Mouse (Mus musculus) MEL (cell line): ENCODE measurements around the gene Uqcc1. TPM values are rescaled to one million over a fixed set of nuclear protein-coding genes. Genes with fewer than 3 reads are reported as not detected.
A peak's percentile ranks its signal among the peaks of the same experiment; 100 is the strongest.

Experiments
- DNase-seq: peaks from one replicate; pipeline ENCODE4 v3.0.0; 2011; ENCODE audit warnings: low read depth, low spot score
- H3K27ac ChIP-seq: 2 replicates; pipeline ENCODE4 v1.5.1; 2012; ENCODE audit warnings: low read depth, mild to moderate bottlenecking, control low read depth, low read length, moderate library complexity; ENCODE audit not compliant: control insufficient read depth
- H3K27me3 ChIP-seq, 2 experiments: fragments of 150-350 bp in 1 of 2; sonication (generic) in 1 of 2; 2 replicates each; pipeline ENCODE4 v1.6.1; 2012; ENCODE audit warnings: low read length in 2 of 2, mild to moderate bottlenecking in 2 of 2, improper control_type of control experiment in 1 of 2, moderate library complexity in 1 of 2; ENCODE audit not compliant: insufficient read depth in 2 of 2, control insufficient read depth in 1 of 2
- H3K36me3 ChIP-seq, 2 experiments: 2 replicates each; pipeline ENCODE4 v1.6.1; 2012 to 2014; ENCODE audit warnings: low read length in 2 of 2, improper control_type of control experiment in 1 of 2, inconsistent platforms in 1 of 2, mild to moderate bottlenecking in 1 of 2; ENCODE audit not compliant: insufficient read depth in 2 of 2, control insufficient read depth in 1 of 2
- H3K4me1 ChIP-seq, 2 experiments: fragments of 150-350 bp in 1 of 2; sonication (generic) in 1 of 2; 2 replicates each; pipeline ENCODE4 v1.6.1; 2012; ENCODE audit warnings: low read length in 2 of 2, improper control_type of control experiment in 1 of 2, mild to moderate bottlenecking in 1 of 2; ENCODE audit not compliant: insufficient read depth in 2 of 2, control insufficient read depth in 1 of 2
- H3K4me3 ChIP-seq, 2 experiments: fragments of 150-350 bp in 1 of 2; sonication (generic) in 1 of 2; 2 replicates each; pipeline ENCODE4 v1.5.1; 2012; ENCODE audit warnings: low read depth in 2 of 2, low read length in 2 of 2, mild to moderate bottlenecking in 2 of 2, moderate library complexity in 2 of 2, control low read depth in 1 of 2, improper control_type of control experiment in 1 of 2; ENCODE audit not compliant: control insufficient read depth in 1 of 2, insufficient read depth in 1 of 2
- H3K79me2 ChIP-seq: 2 replicates; pipeline ENCODE4 v1.6.1; 2012; ENCODE audit warnings: mild to moderate bottlenecking, low read length, moderate library complexity; ENCODE audit not compliant: control insufficient read depth, poor library complexity, insufficient read depth
- H3K9ac ChIP-seq: 2 replicates; pipeline ENCODE4 v1.6.1; 2012; ENCODE audit warnings: low read depth, mild to moderate bottlenecking, control low read depth, low read length, moderate library complexity; ENCODE audit not compliant: control insufficient read depth, poor library complexity, severe bottlenecking
- H3K9me3 ChIP-seq: fragments of 150-350 bp; sonication (generic); replicated peaks from 2 replicates; pipeline ENCODE4 v1.6.1; 2012; ENCODE audit warnings: mild to moderate bottlenecking, low read length, improper control_type of control experiment, moderate library complexity; ENCODE audit not compliant: insufficient read depth
- BHLHE40 ChIP-seq: IDR thresholded peaks from 2 replicates; pipeline ENCODE4 v1.6.1; 2012; ENCODE audit warnings: low read depth, mild to moderate bottlenecking, inconsistent platforms, low read length, improper control_type of control experiment, borderline replicate concordance
- CHD1 ChIP-seq: IDR thresholded peaks from 2 replicates; pipeline ENCODE4 v1.6.1; 2012; ENCODE audit warnings: low read depth, mild to moderate bottlenecking, inconsistent platforms, low read length, improper control_type of control experiment
- CTCF ChIP-seq, 3 experiments: IDR thresholded peaks in 2 of 3; conservative IDR thresholded peaks in 1 of 3; 2 replicates each; pipeline ENCODE4 v1.5.1; 2011 to 2012; ENCODE audit warnings: low read length in 3 of 3, low read depth in 2 of 3, mild to moderate bottlenecking in 2 of 3, improper control_type of control experiment in 1 of 3, inconsistent platforms in 1 of 3, mixed read lengths in 1 of 3, moderate library complexity in 1 of 3; ENCODE audit not compliant: control insufficient read depth in 1 of 3, insufficient read depth in 1 of 3, poor library complexity in 1 of 3, severe bottlenecking in 1 of 3
- ELF1 ChIP-seq: IDR thresholded peaks from 2 replicates; pipeline ENCODE4 v1.6.1; 2014; ENCODE audit warnings: low read depth, mild to moderate bottlenecking, inconsistent platforms, low read length, improper control_type of control experiment, moderate library complexity
- EP300 ChIP-seq, 2 experiments: IDR thresholded peaks; 2 replicates each; pipeline ENCODE4 v1.6.1; 2011; ENCODE audit warnings: improper control_type of control experiment in 2 of 2, low read length in 2 of 2, low read depth in 1 of 2, mild to moderate bottlenecking in 1 of 2
- HCFC1 ChIP-seq: IDR thresholded peaks from 2 replicates; pipeline ENCODE4 v1.6.1; 2012; ENCODE audit warnings: low read depth, mild to moderate bottlenecking, inconsistent platforms, low read length, improper control_type of control experiment, moderate library complexity
- JUND ChIP-seq: IDR thresholded peaks from 2 replicates; pipeline ENCODE4 v1.6.1; 2011; ENCODE audit warnings: low read depth, mild to moderate bottlenecking, improper control_type of control experiment, low read length
- MAX ChIP-seq: IDR thresholded peaks from 2 replicates; pipeline ENCODE4 v1.6.1; 2011; ENCODE audit warnings: low read length, improper control_type of control experiment
- MYB ChIP-seq: IDR thresholded peaks from 2 replicates; pipeline ENCODE4 v1.6.1; 2011; ENCODE audit warnings: mild to moderate bottlenecking, low read depth, low read length, improper control_type of control experiment
- POLR2A ChIP-seq, 2 experiments: IDR thresholded peaks; 2 replicates each; pipeline ENCODE4 v1.6.1; 2011 to 2012; ENCODE audit warnings: low read length in 2 of 2, mild to moderate bottlenecking in 2 of 2, control low read depth in 1 of 2, improper control_type of control experiment in 1 of 2, low read depth in 1 of 2, moderate library complexity in 1 of 2; ENCODE audit not compliant: control insufficient read depth in 1 of 2, insufficient read depth in 1 of 2, poor library complexity in 1 of 2
- POLR2AphosphoS5 ChIP-seq: IDR thresholded peaks from 2 replicates; pipeline ENCODE4 v1.6.1; 2012; ENCODE audit warnings: low read depth, borderline replicate concordance, mild to moderate bottlenecking, inconsistent platforms, low read length, moderate library complexity, mixed read lengths
- RAD21 ChIP-seq: IDR thresholded peaks from 2 replicates; pipeline ENCODE4 v1.6.1; 2011; ENCODE audit warnings: mild to moderate bottlenecking, low read depth, low read length, improper control_type of control experiment
- SIN3A ChIP-seq: IDR thresholded peaks from 2 replicates; pipeline ENCODE4 v1.6.1; 2012; ENCODE audit warnings: low read length, improper control_type of control experiment, inconsistent platforms
- SMC3 ChIP-seq: IDR thresholded peaks from 2 replicates; pipeline ENCODE4 v1.6.1; 2011; ENCODE audit warnings: low read depth, low read length, improper control_type of control experiment
- TAL1 ChIP-seq: IDR thresholded peaks from 2 replicates; pipeline ENCODE4 v1.6.1; 2012; ENCODE audit warnings: mild to moderate bottlenecking, inconsistent platforms, low read length, moderate library complexity, mixed read lengths
- UBTF ChIP-seq: IDR thresholded peaks from 2 replicates; pipeline ENCODE4 v1.6.1; 2012; ENCODE audit warnings: low read depth, mild to moderate bottlenecking, inconsistent platforms, low read length, improper control_type of control experiment, moderate library complexity, borderline replicate concordance; ENCODE audit not compliant: insufficient read depth
- USF1 ChIP-seq: IDR thresholded peaks from 2 replicates; pipeline ENCODE4 v1.6.1; 2014; ENCODE audit warnings: low read depth, mild to moderate bottlenecking, inconsistent platforms, low read length, improper control_type of control experiment, moderate library complexity
- USF2 ChIP-seq, 2 experiments: IDR thresholded peaks; 2 replicates each; pipeline ENCODE4 v1.6.1; 2011 to 2012; ENCODE audit warnings: improper control_type of control experiment in 2 of 2, low read length in 2 of 2, borderline replicate concordance in 1 of 2, inconsistent platforms in 1 of 2, low read depth in 1 of 2, mild to moderate bottlenecking in 1 of 2; ENCODE audit not compliant: insufficient read depth in 1 of 2
- ZC3H11A ChIP-seq: IDR thresholded peaks from 2 replicates; pipeline ENCODE4 v1.6.1; 2012; ENCODE audit warnings: low read depth, mild to moderate bottlenecking, inconsistent platforms, low read length, improper control_type of control experiment
- ZNF384 ChIP-seq: IDR thresholded peaks from 2 replicates; pipeline ENCODE4 v1.6.1; 2012; ENCODE audit warnings: low read depth, mild to moderate bottlenecking, inconsistent platforms, low read length, improper control_type of control experiment
- polyA plus RNA-seq, 2 experiments: library from polyadenylated mRNA; stranded (reverse) in 1 of 2; unstranded in 1 of 2; fragments of >175 nt in 1 of 2; fragments of >200 nt in 1 of 2; gene quantifications; 2 replicates each; pipeline versions ENCODE4 v1.2.1 to v1.2.4; 2012; ENCODE audit warnings: low replicate concordance in 2 of 2, low read depth in 1 of 2; ENCODE audit not compliant: insufficient read length in 2 of 2, insufficient read depth in 1 of 2, missing spikeins in 1 of 2
- total RNA-seq: library from RNA; depleted of rRNA; stranded (reverse); fragments of 300-350 nt; gene quantifications from 2 replicates; pipeline ENCODE4 v1.2.3, GENCODE M21; 2012

Gene Uqcc1
- total and polyA plus RNA-seq, 3 experiments, result 61.0 to 83.1 TPM; not detected in 1

DNA sequence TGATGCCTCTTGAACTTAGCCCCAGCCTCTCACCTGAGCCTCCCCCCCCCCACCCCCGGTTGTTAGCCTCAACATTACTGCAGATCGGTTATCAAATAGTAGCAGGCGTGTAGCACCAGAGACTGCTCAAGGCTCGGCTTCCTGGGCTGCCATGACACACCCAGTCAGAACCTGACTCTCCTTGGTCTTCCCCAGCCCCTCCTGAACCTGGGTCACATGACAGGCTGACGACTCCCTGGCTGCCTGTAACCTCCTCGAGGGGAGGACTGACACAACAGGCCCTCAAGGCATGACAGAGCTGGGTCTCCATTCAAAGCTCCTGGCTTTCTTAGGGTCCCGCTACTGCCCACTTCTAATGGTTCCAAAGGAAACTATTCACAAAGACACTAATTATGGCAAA is 80.6 kb downstream of the Uqcc1 start:
- Histone ChIP-seq H3K79me2 (no peaks in the 10 kb centered on the region), H3K27me3 (no peaks in the 10 kb centered on the region), H3K4me1 (no peaks in the 10 kb centered on the region), H3K36me3 (peaks cover 0 to 6% of the 10 kb centered on the region in 2 experiments; a peak in 2 of 4 replicates), H3K4me3 (no peak overlapping the region), H3K9ac (no peak overlapping the region), H3K27ac (no peak overlapping the region), H3K9me3 (no peaks in the 10 kb centered on the region)
- TF ChIP-seq EP300 (IDR thresholded peaks at IDR 0.05; ENCODE audit: low read depth in 1 of 2, low read length in 2 of 2) (no peak), USF1 (peak; percentile 45; the same call in 1 of the 2 replicates)
- DNase-seq, result peak; percentile 22

DNA sequence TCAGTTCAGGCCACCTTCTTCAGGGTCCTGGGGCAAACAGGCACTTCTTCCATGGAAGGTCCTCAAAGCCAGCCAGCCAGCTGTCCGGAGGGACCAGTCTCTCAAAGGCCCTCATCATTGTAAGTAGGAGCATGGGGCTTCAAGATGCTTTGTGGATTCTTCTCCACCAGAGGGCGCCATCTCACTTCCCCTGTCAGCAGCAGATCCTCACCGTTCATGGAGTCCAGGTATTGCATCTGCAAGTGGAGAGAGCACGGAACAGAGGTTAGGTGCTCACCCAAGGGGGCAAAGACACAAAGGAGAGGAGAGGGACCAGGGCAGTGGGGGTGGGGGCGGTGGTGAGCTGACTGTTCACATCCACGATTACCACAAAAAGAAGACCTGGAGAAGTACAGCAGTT is 81.8 kb downstream of the Uqcc1 start:
- Histone ChIP-seq H3K79me2 (no peaks in the 10 kb centered on the region), H3K9me3 (no peaks in the 10 kb centered on the region), H3K27me3 (no peaks in the 10 kb centered on the region), H3K9ac (no peak overlapping the region), H3K27ac (no peak overlapping the region), H3K4me3 (no peak overlapping the region), H3K4me1 (no peaks in the 10 kb centered on the region)
- TF ChIP-seq BHLHE40 (0 out of 2 replicates have a peak, but pooled peaks have one; percentile 21), ZC3H11A (peak; percentile 70), TAL1 (no peak), USF2 (IDR thresholded peaks at IDR 0.05; ENCODE audit: borderline replicate concordance in 1 of 2, insufficient read depth in 1 of 2, low read depth in 1 of 2, low read length in 2 of 2) (no peak), CTCF (IDR thresholded peaks at IDR 0.05 in 2 of 3, conservative IDR thresholded peaks at IDR 0.05 in 1 of 3; ENCODE audit: control insufficient read depth in 1 of 3, insufficient read depth in 1 of 3, low read depth in 2 of 3, low read length in 3 of 3, poor library complexity in 1 of 3, severe bottlenecking in 1 of 3) (peak; percentile 87 to 89 (median 88)), CHD1 (no peak), SIN3A (peak; percentile 38; the same call in 1 of the 2 replicates), SMC3 (peak; percentile 87), ZNF384 (no peak), UBTF (no peak), HCFC1 (no peak), RAD21 (peak; percentile 76)
- TF ChIP-seq, all 39 proteins: peak for 6
- peaks cover 0 to 6% of the 10 kb centered on the region in 2 experiments; a peak in 2 of 4 replicates for H3K36me3 ChIP-seq
- DNase-seq, result peak; percentile 85

DNA sequence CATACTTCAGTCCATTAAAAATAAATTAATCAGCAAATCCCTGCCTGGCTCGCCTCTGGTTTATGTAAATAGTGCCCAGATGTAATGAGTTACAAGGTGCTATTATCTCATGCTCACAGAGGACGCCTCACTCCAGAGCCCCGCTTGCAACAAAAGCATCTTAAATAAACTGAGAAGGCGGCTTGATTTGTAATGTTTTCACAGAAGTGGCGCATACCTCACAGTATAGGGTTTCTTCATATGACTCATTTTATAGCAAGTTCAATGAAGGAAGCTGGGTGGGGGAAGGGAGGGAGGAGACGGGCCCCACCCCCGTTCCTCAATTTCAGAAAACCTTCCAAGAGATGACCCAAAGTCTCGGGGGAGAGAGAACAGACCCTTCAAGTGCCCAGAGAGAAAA is 83.2 kb downstream of the Uqcc1 start:
- no peak overlapping the region for H3K4me3 ChIP-seq
- no peaks in the 10 kb centered on the region for H3K4me1 ChIP-seq
- H3K79me2 ChIP-seq, result no peaks in the 10 kb centered on the region
- no peak for DNase-seq
- TF ChIP-seq BHLHE40 (no peak), POLR2A (IDR thresholded peaks at IDR 0.05; ENCODE audit: control insufficient read depth in 1 of 2, insufficient read depth in 1 of 2, low read depth in 1 of 2, low read length in 2 of 2, poor library complexity in 1 of 2) (no peak), RAD21 (no peak), MAX (no peak), SIN3A (no peak), SMC3 (no peak), ELF1 (no peak), POLR2AphosphoS5 (no peak), UBTF (no peak), JUND (no peak), MYB (no peak)
- no peak overlapping the region for H3K27ac ChIP-seq
- no peaks in the 10 kb centered on the region for H3K9me3 ChIP-seq
- H3K36me3 ChIP-seq, result peaks cover 0 to 6% of the 10 kb centered on the region in 2 experiments; a peak in 2 of 4 replicates
- H3K9ac ChIP-seq, result no peak overlapping the region
- no peaks in the 10 kb centered on the region for H3K27me3 ChIP-seq
